Mouse (Mus musculus): ENCODE data around the gene M6pr. TPM values are rescaled to one million over a fixed set of nuclear protein-coding genes. Genes with fewer than 3 reads are reported as not detected.

M6pr gene
- 103 and 111 TPM in 2 replicates for polyA plus RNA-seq (2015; fragmentation: Nextera tagmentation; extraction: Ambion mirVana)

GRCm38 (mm10) chr6:122308505-122309393, at the start of gene M6pr:
Gene M6pr (plus strand): TSS chr6:122308720.
- Histone ChIP-seq H3K4me2 (replicated peaks; ENCODE audit: low read depth) (peak within 1 kb of the TSS; percentile 64), H3K4me1 (replicated peaks; ENCODE audit: control insufficient read depth, insufficient read depth) (no peaks in the 10 kb centered on the region), H3K27ac (replicated peaks) (peak within 1 kb of the TSS; percentile 80), H3K4me3 (ENCODE audit: low read depth, low read length) (peak within 1 kb of the TSS; percentile 65), H3K9ac (ENCODE audit: low read length) (peak within 1 kb of the TSS; percentile 81), H3K27me3 (ENCODE audit: control insufficient read depth, insufficient read depth, low read length) (no peaks in the 10 kb centered on the region), H3K36me3 (ENCODE audit: control insufficient read depth, insufficient read depth, low read length) (no peaks in the 10 kb centered on the region; the same call in 1 of the 2 replicates), H3K9me3 (ENCODE audit: control insufficient read depth, low read length) (no peaks in the 10 kb centered on the region)
- WGBS: under 1% methylated on average over 49 of the region's 49 CpGs
- DNase-seq (ENCODE audit: low spot score) (peak; percentile 96), ATAC-seq (ENCODE audit: low FRiP score, low TSS enrichment) (peak; percentile 100)
- TF ChIP-seq EP300 (optimal IDR thresholded peaks at IDR 0.05): no peak
- peak; percentile 92 for TF ChIP-seq CTCF (IDR thresholded peaks at IDR 0.05; ENCODE audit: low read depth)

DNA sequence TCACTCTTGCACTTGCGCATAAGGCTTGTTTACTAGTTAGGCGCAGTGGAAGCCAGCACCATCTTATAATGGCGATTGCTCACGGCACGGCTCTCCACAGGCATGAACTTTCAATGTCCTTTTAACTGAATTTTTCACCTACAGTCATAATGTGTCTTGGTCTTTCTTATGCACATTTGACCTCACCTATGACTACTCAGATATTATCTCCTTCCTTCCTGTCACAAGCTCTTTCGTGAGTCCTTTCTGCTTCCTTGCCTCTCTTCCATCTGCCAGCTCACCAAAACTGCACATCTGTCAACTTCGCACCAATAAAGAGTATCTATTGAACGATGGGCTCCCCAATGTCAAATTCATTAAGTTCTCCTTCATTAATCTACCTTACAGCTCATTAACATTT, 46.0 kb upstream of the M6pr start:
- no peak for ATAC-seq (ENCODE audit: low FRiP score, low TSS enrichment)
- H3K4me1 ChIP-seq (replicated peaks; ENCODE audit: control insufficient read depth, insufficient read depth): no peaks in the 10 kb centered on the region
- 89% methylated on average over 8 of the region's 8 CpGs for WGBS

DNA sequence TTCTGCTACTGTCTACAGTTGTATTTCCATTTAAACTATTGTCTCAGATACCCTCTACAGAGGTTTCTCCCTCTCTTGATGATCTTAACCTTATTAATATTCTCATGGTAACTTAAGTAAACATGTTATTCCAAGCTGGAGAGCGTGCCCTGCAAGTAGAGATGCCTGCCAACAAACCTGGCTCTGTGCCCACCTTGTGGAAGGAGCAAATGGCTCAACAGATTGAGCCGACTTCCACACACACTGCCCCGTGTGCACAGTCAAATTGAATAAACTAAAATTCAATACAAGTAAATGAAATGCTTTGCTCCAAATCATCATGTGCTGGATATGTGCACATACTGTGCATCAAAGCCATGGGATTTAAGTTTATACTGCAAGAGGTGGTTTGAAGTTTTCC, 40.0 kb upstream of the M6pr start:
- 13% methylated on average over 3 of the region's 3 CpGs for WGBS

More for the DNA sequence above, 46.0 kb upstream of the M6pr start:
- Histone ChIP-seq H3K27me3 (ENCODE audit: control insufficient read depth, insufficient read depth, low read length) (no peaks in the 10 kb centered on the region), H3K4me2 (replicated peaks; ENCODE audit: low read depth) (no peak overlapping the region), H3K4me3 (ENCODE audit: low read depth, low read length) (no peak overlapping the region), H3K9me3 (ENCODE audit: control insufficient read depth, low read length) (no peaks in the 10 kb centered on the region), H3K9ac (ENCODE audit: low read length) (no peak overlapping the region), H3K36me3 (ENCODE audit: control insufficient read depth, insufficient read depth, low read length) (no peaks in the 10 kb centered on the region), H3K27ac (replicated peaks) (no peak overlapping the region)
- no peak for DNase-seq (ENCODE audit: low spot score)
- no peak for TF ChIP-seq CTCF (IDR thresholded peaks at IDR 0.05; ENCODE audit: low read depth)
- TF ChIP-seq EP300 (optimal IDR thresholded peaks at IDR 0.05): no peak

GRCm38 (mm10) chr6:122269170-122269569, 39.4 kb upstream of the M6pr start:
- no peak for ATAC-seq (ENCODE audit: low FRiP score, low TSS enrichment)
- Histone ChIP-seq H3K36me3 (ENCODE audit: control insufficient read depth, insufficient read depth, low read length) (no peaks in the 10 kb centered on the region), H3K9ac (ENCODE audit: low read length) (no peak overlapping the region), H3K9me3 (ENCODE audit: control insufficient read depth, low read length) (no peaks in the 10 kb centered on the region), H3K27me3 (ENCODE audit: control insufficient read depth, insufficient read depth, low read length) (no peaks in the 10 kb centered on the region), H3K4me1 (replicated peaks; ENCODE audit: control insufficient read depth, insufficient read depth) (no peaks in the 10 kb centered on the region), H3K27ac (replicated peaks) (no peak overlapping the region), H3K4me2 (replicated peaks; ENCODE audit: low read depth) (no peak overlapping the region), H3K4me3 (ENCODE audit: low read depth, low read length) (no peak overlapping the region)
- 82% methylated on average over 4 of the region's 4 CpGs for WGBS
- no peak for TF ChIP-seq CTCF (IDR thresholded peaks at IDR 0.05; ENCODE audit: low read depth)
- TF ChIP-seq EP300 (optimal IDR thresholded peaks at IDR 0.05): no peak
- DNase-seq (ENCODE audit: low spot score): no peak

More for the DNA sequence above, 40.0 kb upstream of the M6pr start:
- Histone ChIP-seq H3K27ac (replicated peaks) (no peak overlapping the region), H3K36me3 (ENCODE audit: control insufficient read depth, insufficient read depth, low read length) (no peaks in the 10 kb centered on the region), H3K4me2 (replicated peaks; ENCODE audit: low read depth) (no peak overlapping the region), H3K9ac (ENCODE audit: low read length) (no peak overlapping the region), H3K4me3 (ENCODE audit: low read depth, low read length) (no peak overlapping the region), H3K4me1 (replicated peaks; ENCODE audit: control insufficient read depth, insufficient read depth) (no peaks in the 10 kb centered on the region), H3K9me3 (ENCODE audit: control insufficient read depth, low read length) (no peaks in the 10 kb centered on the region), H3K27me3 (ENCODE audit: control insufficient read depth, insufficient read depth, low read length) (no peaks in the 10 kb centered on the region)
- ATAC-seq (ENCODE audit: low FRiP score, low TSS enrichment): no peak
- no peak for TF ChIP-seq CTCF (IDR thresholded peaks at IDR 0.05; ENCODE audit: low read depth)
- no peak for TF ChIP-seq EP300 (optimal IDR thresholded peaks at IDR 0.05)
- DNase-seq (ENCODE audit: low spot score): no peak

- DNase-seq (ENCODE audit: low spot score): peak; percentile 9
- H3K9ac ChIP-seq (ENCODE audit: low read length): no peak overlapping the region
- H3K4me1 ChIP-seq (replicated peaks; ENCODE audit: control insufficient read depth, insufficient read depth): no peaks in the 10 kb centered on the region
- H3K4me3 ChIP-seq (ENCODE audit: low read depth, low read length): no peak overlapping the region
- no peak overlapping the region for H3K27ac ChIP-seq (replicated peaks)
- TF ChIP-seq EP300 (optimal IDR thresholded peaks at IDR 0.05): no peak
- no peaks in the 10 kb centered on the region for H3K27me3 ChIP-seq (ENCODE audit: control insufficient read depth, insufficient read depth, low read length)
- H3K9me3 ChIP-seq (ENCODE audit: control insufficient read depth, low read length): no peaks in the 10 kb centered on the region
- no peak overlapping the region for H3K4me2 ChIP-seq (replicated peaks; ENCODE audit: low read depth)
- H3K36me3 ChIP-seq (ENCODE audit: control insufficient read depth, insufficient read depth, low read length): no peaks in the 10 kb centered on the region
- 77% methylated on average over 11 of the region's 11 CpGs for WGBS
- no peak for ATAC-seq (ENCODE audit: low FRiP score, low TSS enrichment)
Measured at GRCm38 (mm10) chr6:122270152-122270551, 38.4 kb upstream of the M6pr start.

DNA sequence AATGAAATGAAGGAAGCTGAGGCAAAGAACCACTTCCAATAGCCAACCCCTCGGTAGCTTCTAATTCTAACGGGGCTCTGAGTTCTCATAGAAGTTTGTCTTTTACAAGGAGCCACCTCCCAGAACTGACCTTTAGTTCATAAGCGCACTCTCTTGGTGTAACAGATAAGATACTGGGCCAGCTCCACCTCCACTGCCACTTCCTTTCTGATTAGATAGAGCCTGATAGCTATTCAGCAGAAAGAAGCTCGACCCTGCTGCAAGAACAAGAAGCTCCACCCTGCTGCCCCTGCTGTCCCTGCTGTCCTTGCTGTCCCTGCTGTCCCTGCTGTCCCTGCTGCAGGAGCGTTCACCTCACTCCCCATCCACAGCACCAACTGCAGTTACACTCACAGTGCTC, 34.0 kb upstream of the M6pr start:
- Histone ChIP-seq H3K27me3 (ENCODE audit: control insufficient read depth, insufficient read depth, low read length) (no peaks in the 10 kb centered on the region), H3K4me2 (replicated peaks; ENCODE audit: low read depth) (no peak overlapping the region), H3K27ac (replicated peaks) (no peak overlapping the region), H3K4me1 (replicated peaks; ENCODE audit: control insufficient read depth, insufficient read depth) (no peaks in the 10 kb centered on the region), H3K9ac (ENCODE audit: low read length) (no peak overlapping the region), H3K36me3 (ENCODE audit: control insufficient read depth, insufficient read depth, low read length) (no peaks in the 10 kb centered on the region), H3K4me3 (ENCODE audit: low read depth, low read length) (no peak overlapping the region), H3K9me3 (ENCODE audit: control insufficient read depth, low read length) (no peaks in the 10 kb centered on the region)
- 45% methylated on average over 5 of the region's 5 CpGs for WGBS
- TF ChIP-seq CTCF (IDR thresholded peaks at IDR 0.05; ENCODE audit: low read depth) (no peak), EP300 (optimal IDR thresholded peaks at IDR 0.05) (no peak)
- no peak for ATAC-seq (ENCODE audit: low FRiP score, low TSS enrichment)
- DNase-seq (ENCODE audit: low spot score): no peak
